Mouse (Mus musculus) midbrain, postnatal 0 days (tissue): Measurements from ENCODE around the gene Luzp2. TPM values are rescaled to one million over a fixed set of nuclear protein-coding genes. Genes with fewer than 3 reads are reported as not detected.
"Not testable (repeated sequence)": the region's sequence is repeated elsewhere in the genome, so short reads cannot be mapped to it uniquely, and the experiment has no call there.

ENCODE experiments used
- ATAC-seq: fragments of 200-750 bp; cut with Nextera tagmentation; 2 replicates; pipeline ENCODE4 v1.8.0; 2017; ENCODE audit warnings: moderate number of reproducible peaks, mild to moderate bottlenecking, moderate TSS enrichment, moderate library complexity; ENCODE audit not compliant: low FRiP score
- DNase-seq: peaks from one replicate; pipeline ENCODE4 v3.0.0-alpha.2; 2015; ENCODE audit warnings: low spot score
- H3K27ac ChIP-seq: fragments of 300-500 bp; sonication (generic); 2 replicates; pipeline ENCODE4 v1.5.1; 2014; ENCODE audit warnings: low read depth, mild to moderate bottlenecking, low read length, mixed read lengths
- H3K27me3 ChIP-seq: fragments of 300-500 bp; sonication (generic); 2 replicates; pipeline ENCODE4 v1.6.1; 2014; ENCODE audit warnings: low read length, control low read depth, mixed read lengths; ENCODE audit not compliant: insufficient read depth
- H3K36me3 ChIP-seq: fragments of 300-500 bp; sonication (generic); 2 replicates; pipeline ENCODE4 v1.6.1; 2014; ENCODE audit warnings: low read length, control low read depth, mixed read lengths; ENCODE audit not compliant: insufficient read depth
- H3K4me1 ChIP-seq: fragments of 300-500 bp; sonication (generic); 2 replicates; pipeline ENCODE4 v1.6.1; 2014; ENCODE audit warnings: mild to moderate bottlenecking, control low read depth, antibody characterized with exemption, low read length, mixed read lengths; ENCODE audit not compliant: insufficient read depth
- H3K4me2 ChIP-seq: fragments of 300-500 bp; sonication (generic); 2 replicates; pipeline ENCODE4 v1.6.1; 2014; ENCODE audit warnings: low read depth, mild to moderate bottlenecking, low read length, mixed read lengths; ENCODE audit not compliant: poor library complexity, severe bottlenecking
- H3K4me3 ChIP-seq: fragments of 300-500 bp; sonication (generic); 2 replicates; pipeline ENCODE4 v1.5.1; 2014; ENCODE audit warnings: low read depth, mild to moderate bottlenecking, low read length, moderate library complexity
- H3K9ac ChIP-seq: fragments of 300-500 bp; sonication (generic); replicated peaks from 2 replicates; pipeline ENCODE4 v1.6.1; 2014; ENCODE audit warnings: mild to moderate bottlenecking, low read length, moderate library complexity, mixed read lengths; ENCODE audit not compliant: poor library complexity, severe bottlenecking
- H3K9me3 ChIP-seq: fragments of 300-500 bp; sonication (generic); 2 replicates; pipeline ENCODE4 v1.6.1; 2016; ENCODE audit warnings: low read length, control low read depth
- CTCF ChIP-seq: IDR thresholded peaks from 2 replicates; pipeline ENCODE4 v1.5.1; 2016; ENCODE audit warnings: antibody characterized with exemption, mild to moderate bottlenecking
- WGBS: fragments of 180-500 bp; shearing (Covaris S2); extraction: QIAGEN DNeasy Blood & Tissue Kit; methylation state at CpG from one replicate; pipeline ENCODE4 v1.1.7; 2014; 5-methylcytosine and 5-hydroxymethylcytosine counted together
- polyA plus RNA-seq: library from polyadenylated mRNA; unstranded; fragments of >200 nt; fragmentation: Nextera tagmentation; extraction: Ambion mirVana; gene quantifications from 2 replicates; pipeline ENCODE4 v1.2.1, GENCODE M21; 2015
- total RNA-seq: library from RNA; depleted of rRNA; stranded (reverse); fragments of >200 nt; gene quantifications from 2 replicates; pipeline ENCODE4 v1.2.3, GENCODE M21; 2014

The Luzp2 gene
- total and polyA plus RNA-seq, 2 experiments from 2014 or later, result 95.3 to 150 TPM

DNA sequence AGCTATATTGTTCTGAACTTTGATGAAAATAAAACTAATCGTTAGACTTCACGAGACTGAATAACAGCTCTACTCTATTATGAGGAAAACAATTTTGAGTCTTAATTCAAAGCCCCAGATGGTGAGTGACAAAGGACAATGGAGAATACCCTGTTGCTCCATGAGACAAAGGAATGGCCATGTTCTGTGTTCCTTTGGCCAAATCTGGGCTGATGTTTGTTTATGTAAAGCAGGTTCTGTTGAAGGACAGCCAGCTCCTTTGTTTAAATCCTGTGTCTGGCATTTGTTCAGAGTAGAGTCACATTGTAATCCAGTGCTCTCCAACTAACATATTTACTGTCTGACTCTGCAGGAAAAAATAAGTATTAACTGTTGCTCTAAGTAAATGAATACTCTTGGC is 121.5 kb downstream of the Luzp2 start:
- H3K4me3 ChIP-seq, result no peak overlapping the region
- H3K27me3 ChIP-seq, result no peaks in the 10 kb centered on the region
- ATAC-seq, result no peak
- H3K4me1 ChIP-seq, result no peaks in the 10 kb centered on the region
- no peak overlapping the region for H3K9ac ChIP-seq
- no peaks in the 10 kb centered on the region for H3K36me3 ChIP-seq
- no peak overlapping the region for H3K4me2 ChIP-seq
- no peaks in the 10 kb centered on the region for H3K9me3 ChIP-seq
- no peak for DNase-seq
- TF ChIP-seq CTCF, result no peak
- H3K27ac ChIP-seq, result no peak overlapping the region
- 67% methylated on average over 2 of the region's 2 CpGs for WGBS

DNA sequence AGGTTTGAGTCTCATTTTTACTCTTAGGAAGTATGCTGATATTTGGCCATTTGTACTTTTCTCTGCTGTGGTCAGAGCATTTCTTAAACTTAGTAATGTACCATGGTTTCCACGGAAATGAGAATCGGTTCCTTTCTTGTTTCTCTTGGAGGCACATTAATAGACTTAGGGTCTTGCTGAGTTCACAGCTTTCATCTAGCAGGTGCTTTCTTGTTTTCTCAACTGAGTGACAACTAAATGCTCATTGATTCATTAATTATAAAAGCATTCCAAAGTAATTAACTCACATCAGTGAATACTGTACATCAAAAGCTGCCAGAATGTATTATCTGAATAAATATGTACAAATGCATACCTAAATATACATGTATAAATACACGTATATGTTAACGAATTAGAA is 127.4 kb downstream of the Luzp2 start:
- Histone ChIP-seq H3K36me3 (no peaks in the 10 kb centered on the region), H3K4me1 (no peaks in the 10 kb centered on the region), H3K9me3 (no peaks in the 10 kb centered on the region), H3K4me2 (no peak overlapping the region), H3K27ac (no peak overlapping the region), H3K27me3 (no peaks in the 10 kb centered on the region), H3K9ac (no peak overlapping the region), H3K4me3 (no peak overlapping the region)
- ATAC-seq, result no peak
- TF ChIP-seq CTCF, result no peak
- no peak for DNase-seq
- WGBS, result 51% methylated on average over 4 of the region's 4 CpGs

DNA sequence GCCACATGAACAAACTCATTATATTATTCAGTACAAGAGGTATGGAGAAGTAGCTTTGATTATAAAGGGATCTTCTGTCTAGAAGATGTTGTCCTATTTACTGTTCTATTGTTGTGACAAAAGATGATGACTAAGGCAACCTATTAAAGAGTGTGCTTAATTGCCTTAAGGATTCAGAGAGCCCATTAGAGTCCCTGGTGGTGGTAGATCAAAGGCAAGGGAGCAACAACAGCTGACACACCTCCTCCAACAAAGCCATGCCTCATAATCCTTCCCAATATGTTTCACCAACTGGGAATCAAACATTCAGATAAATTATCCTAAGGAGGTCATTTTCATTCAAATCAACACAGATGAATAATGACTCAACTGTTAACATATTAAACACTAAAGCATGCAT is 142.1 kb downstream of the Luzp2 start:
- H3K36me3 ChIP-seq, result no peaks in the 10 kb centered on the region
- H3K4me1 ChIP-seq, result no peaks in the 10 kb centered on the region; the same call in 1 of the 2 replicates
- no peak overlapping the region for H3K4me2 ChIP-seq
- TF ChIP-seq CTCF, result no peak
- no peak overlapping the region for H3K4me3 ChIP-seq
- ATAC-seq, result no peak
- no peak for DNase-seq
- no peak overlapping the region for H3K9ac ChIP-seq
- no peaks in the 10 kb centered on the region for H3K9me3 ChIP-seq
- H3K27ac ChIP-seq, result no peak overlapping the region
- no peaks in the 10 kb centered on the region for H3K27me3 ChIP-seq

DNA sequence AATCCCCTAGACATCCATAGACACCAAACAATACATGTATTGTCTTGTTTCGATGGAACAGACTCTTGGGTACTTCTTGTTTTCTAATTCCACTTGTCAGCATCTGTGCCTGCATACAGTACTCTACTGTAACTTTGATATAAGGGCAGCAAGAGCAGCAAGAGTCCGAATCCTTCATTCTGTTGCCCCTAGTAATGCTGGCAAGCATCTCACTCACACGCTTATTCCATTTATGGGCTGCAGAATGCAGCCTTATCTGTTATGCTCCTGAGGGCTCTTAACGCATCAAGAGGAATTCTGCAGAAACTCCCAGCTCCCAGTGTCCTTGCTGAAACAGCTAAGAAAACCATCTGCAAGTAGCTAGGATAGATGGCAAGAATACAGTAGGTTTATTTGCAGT is 145.3 kb downstream of the Luzp2 start:
- Histone ChIP-seq H3K4me1 (no peaks in the 10 kb centered on the region; the same call in 1 of the 2 replicates), H3K9me3 (no peaks in the 10 kb centered on the region), H3K4me2 (no peak overlapping the region), H3K27ac (no peak overlapping the region), H3K9ac (no peak overlapping the region), H3K27me3 (no peaks in the 10 kb centered on the region), H3K4me3 (no peak overlapping the region), H3K36me3 (no peaks in the 10 kb centered on the region)
- DNase-seq, result no peak
- TF ChIP-seq CTCF, result no peak
- no peak for ATAC-seq
- 50% methylated on average over 4 of the region's 4 CpGs for WGBS

DNA sequence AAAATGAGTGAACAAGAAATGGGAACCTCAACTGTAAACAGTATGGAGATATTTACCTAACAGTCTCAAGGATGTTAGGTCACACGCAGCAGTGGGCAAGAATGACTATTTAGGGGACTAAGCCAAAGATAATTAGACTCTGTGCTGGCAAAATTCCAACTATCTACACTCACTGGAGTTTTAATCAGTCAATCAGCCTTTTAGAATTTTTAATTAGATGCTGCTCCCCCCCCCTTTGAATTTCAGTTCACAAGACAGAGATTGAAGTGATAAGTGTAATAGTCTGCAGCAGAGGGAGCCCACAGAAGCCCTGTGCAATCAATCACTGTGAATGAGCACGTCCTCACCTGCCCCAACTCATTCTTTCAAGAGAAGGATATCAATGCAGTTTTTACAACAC is 165.1 kb downstream of the Luzp2 start:
- ATAC-seq (no peak), DNase-seq (peak; percentile 69)
- Histone ChIP-seq H3K4me3 (no peak overlapping the region), H3K36me3 (no peaks in the 10 kb centered on the region; the same call in 1 of the 2 replicates), H3K27ac (no peak overlapping the region), H3K9me3 (no peaks in the 10 kb centered on the region), H3K9ac (no peak overlapping the region), H3K4me2 (no peak overlapping the region), H3K27me3 (no peaks in the 10 kb centered on the region), H3K4me1 (no peaks in the 10 kb centered on the region)
- WGBS, result 53% methylated on average over 2 of the region's 2 CpGs
- no peak for TF ChIP-seq CTCF

DNA sequence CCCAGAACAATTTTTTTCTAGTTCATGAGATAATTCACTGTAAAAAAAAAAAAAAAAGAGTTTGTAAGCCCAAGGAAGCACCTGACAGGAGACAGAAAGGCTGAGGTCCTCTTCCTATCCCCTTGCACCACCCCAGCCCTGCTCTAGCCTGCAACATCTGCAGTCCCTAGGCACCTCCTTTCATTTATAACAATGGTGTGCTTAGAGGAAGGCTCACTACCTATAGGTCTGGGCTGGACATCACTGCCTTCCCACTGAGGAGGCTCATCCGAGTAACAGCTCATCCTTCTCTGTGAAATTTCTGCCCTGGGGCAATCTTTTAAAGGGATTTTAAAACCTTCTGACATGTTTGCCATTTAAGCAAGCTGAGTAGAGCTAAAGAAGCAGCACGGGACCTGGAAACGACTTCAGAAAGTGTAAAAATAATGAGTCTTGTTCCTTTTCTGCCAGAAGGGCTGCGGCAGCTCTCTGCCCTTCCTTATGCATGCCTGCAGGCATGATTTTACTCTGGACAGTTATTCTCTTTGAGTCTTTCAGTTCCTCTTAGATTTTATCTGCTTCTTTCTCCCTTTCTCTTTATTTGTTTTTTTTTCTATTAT is 174.0 kb downstream of the Luzp2 start:
- no peaks in the 10 kb centered on the region; the same call in 1 of the 2 replicates for H3K4me1 ChIP-seq
- DNase-seq (peak; percentile 19), ATAC-seq (no peak)
- H3K4me3 ChIP-seq, result no peak overlapping the region
- H3K4me2 ChIP-seq, result no peak overlapping the region
- H3K27me3 ChIP-seq, result no peaks in the 10 kb centered on the region
- TF ChIP-seq CTCF, result no peak
- no peaks in the 10 kb centered on the region for H3K9me3 ChIP-seq
- H3K9ac ChIP-seq, result no peak overlapping the region
- H3K36me3 ChIP-seq, result no peaks in the 10 kb centered on the region
- WGBS, result 37% methylated on average over 4 of the region's 4 CpGs
- H3K27ac ChIP-seq, result no peak overlapping the region

DNA sequence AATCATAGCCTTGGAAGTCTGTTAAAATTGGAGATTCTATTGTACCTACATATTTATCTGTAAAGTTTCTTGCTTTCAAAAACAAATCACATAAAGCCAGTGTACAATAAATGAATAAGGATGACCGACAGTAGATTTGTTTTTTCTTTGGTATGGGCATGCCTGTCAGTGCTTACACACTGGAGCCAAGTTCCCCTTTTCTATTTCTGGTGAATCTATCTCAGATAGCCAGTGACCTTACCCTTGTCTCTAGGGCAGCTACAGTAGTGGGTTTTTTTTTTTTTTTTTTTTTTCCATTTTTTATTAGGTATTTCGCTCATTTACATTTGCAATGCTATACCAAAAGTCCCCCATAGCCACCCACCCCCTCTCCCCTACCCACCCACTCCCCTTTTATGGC is 298.6 kb downstream of the Luzp2 start:
- not testable (repeated sequence) for DNase-seq, ATAC-seq, H3K4me1 ChIP-seq, H3K4me3 ChIP-seq, H3K9ac ChIP-seq, H3K27ac ChIP-seq, H3K27me3 ChIP-seq, H3K9me3 ChIP-seq, H3K36me3 ChIP-seq, H3K4me2 ChIP-seq
- 95% methylated on average over 1 of the region's 2 CpGs for WGBS
